Comparison of ENCODE assay signal across 8 mouse cellular contexts in genomic region chr7:24903444-24903825, GRCm38 (mm10). TPM values are rescaled to one million over a fixed set of nuclear protein-coding genes. Genes with fewer than 3 reads are reported as not detected.
DNase-seq lines count a peak whose midpoint lies in the region; ATAC-seq and TF ChIP-seq lines count a peak whose summit lies in the region.

No protein-coding gene starts in this region.

- intact Hi-C loops in gastrocnemius, adult 2 months (cut with DNase I) = loop anchor here (5.0 kb wide), 1 partner anchor 174 kb away; no protein-coding TSS in a partner anchor

- peaks cover 64% of the 10 kb centered on the region for H3K4me1 ChIP-seq in liver, embryonic 12.5 days

- no peak for TF ChIP-seq CTCF in gastrocnemius, adult 2 months (IDR thresholded peaks at IDR 0.05)

- no peaks in the 10 kb centered on the region for H3K9me3 ChIP-seq in liver, embryonic 12.5 days (replicated peaks)

- no peaks in the 10 kb centered on the region for H3K27me3 ChIP-seq in liver, embryonic 12.5 days (replicated peaks)

- 12% methylated on average over 10 of the region's 10 CpGs for WGBS in liver, embryonic 12.5 days (ENCODE audit: insufficient replicate concordance)

- H3K4me3 ChIP-seq in gastrocnemius, adult 2 months = peak overlapping the region; percentile 93
- H3K4me3 ChIP-seq in liver, embryonic 12.5 days = peak overlapping the region; percentile 76

- H3K36me3 ChIP-seq in liver, embryonic 12.5 days = peaks cover 11% of the 10 kb centered on the region

- peak overlapping the region; percentile 92 for H3K27ac ChIP-seq in gastrocnemius, adult 2 months
- H3K27ac ChIP-seq in liver, embryonic 12.5 days = peak overlapping the region; percentile 90

- no peak for ATAC-seq in liver, embryonic 12.5 days
- ATAC-seq in inflammation-experienced regulatory T-cells, adult 6 months = no peak

- H3K4me2 ChIP-seq in liver, embryonic 12.5 days = peak overlapping the region; percentile 91

- H3K9ac ChIP-seq in liver, embryonic 12.5 days = peak overlapping the region; percentile 75

- no peak for DNase-seq in gastrocnemius, adult 2 months
- DNase-seq in gastrocnemius, adult 8-10 months (ENCODE audit: low spot score in 2 of 2) = no peak
- DNase-seq in thymus, postnatal 25 days = peak; percentile 33
- no peak for DNase-seq in thymus, postnatal 4 days
- DNase-seq in right cerebral cortex, postnatal 36 days (ENCODE audit: low spot score in 2 of 2) = no peak
- no peak for DNase-seq in spleen, postnatal 4 days (ENCODE audit: low spot score in 2 of 2)

RNA-seq across cellular contexts. Expression of gene Arhgef1, which starts 0.7 kb away (rescaled TPM):
- total RNA-seq in gastrocnemius, adult 2 months (2021) = 10 to 100 TPM; 28.4 to 29.3 TPM
- total RNA-seq in gastrocnemius, adult 8-10 months (2022) = 10 to 100 TPM; 19.1 to 25.5 (median 22.5) TPM
- 71.9 and 80.4 TPM in 2 replicates for polyA plus RNA-seq in liver, embryonic 12.5 days (2016; fragmentation: Nextera tagmentation; extraction: Ambion mirVana)
- polyA plus RNA-seq in inflammation-experienced regulatory T-cells, adult 6 months (2017; shearing (Covaris generic)) = 100 to 1,000 TPM; 112 to 198 (median 176) TPM

RNA-seq across cellular contexts. Expression of gene Cd79a, which starts 6.3 kb away (rescaled TPM):
- not detected for total RNA-seq in gastrocnemius, adult 2 months (2021)
- under 1 TPM in 2 of 4 experiments, not detected in 2; 0.17 to 0.19 TPM for total RNA-seq in gastrocnemius, adult 8-10 months (2022)
- polyA plus RNA-seq in liver, embryonic 12.5 days (2016; fragmentation: Nextera tagmentation; extraction: Ambion mirVana) = 0.12 TPM in 1 of 2 replicates, not detected in the other
- polyA plus RNA-seq in inflammation-experienced regulatory T-cells, adult 6 months (2017; shearing (Covaris generic)) = 10 to 100 TPM in 2 of 3 experiments, 1 to 10 TPM in 1; 2.2 to 13.5 (median 10.8) TPM

RNA-seq across cellular contexts. Expression of gene Rps19, which starts 19.3 kb away (rescaled TPM):
- 100 to 1,000 TPM; 326 to 419 TPM for total RNA-seq in gastrocnemius, adult 2 months (2021)
- 100 to 1,000 TPM; 382 to 444 (median 398) TPM for total RNA-seq in gastrocnemius, adult 8-10 months (2022)
- 1,803 and 1,813 TPM in 2 replicates for polyA plus RNA-seq in liver, embryonic 12.5 days (2016; fragmentation: Nextera tagmentation; extraction: Ambion mirVana)
- over 10,000 TPM in 2 of 3 experiments, 1,000 to 10,000 TPM in 1; 7,402 to 12,964 (median 12,716) TPM for polyA plus RNA-seq in inflammation-experienced regulatory T-cells, adult 6 months (2017; shearing (Covaris generic))

RNA-seq across cellular contexts. Expression of gene Dmrtc2, which starts 33.6 kb away (rescaled TPM):
- not detected for total RNA-seq in gastrocnemius, adult 2 months (2021)
- total RNA-seq in gastrocnemius, adult 8-10 months (2022) = not detected
- polyA plus RNA-seq in liver, embryonic 12.5 days (2016; fragmentation: Nextera tagmentation; extraction: Ambion mirVana) = not detected in 2 replicates
- polyA plus RNA-seq in inflammation-experienced regulatory T-cells, adult 6 months (2017; shearing (Covaris generic)) = not detected

RNA-seq across cellular contexts. Expression of gene Lypd4, which starts 33.7 kb away (rescaled TPM):
- not detected for total RNA-seq in gastrocnemius, adult 2 months (2021)
- total RNA-seq in gastrocnemius, adult 8-10 months (2022) = not detected
- not detected in 2 replicates for polyA plus RNA-seq in liver, embryonic 12.5 days (2016; fragmentation: Nextera tagmentation; extraction: Ambion mirVana)
- not detected for polyA plus RNA-seq in inflammation-experienced regulatory T-cells, adult 6 months (2017; shearing (Covaris generic))
